Mouse (Mus musculus): ENCODE data around the gene Nr1h3.
A peak's percentile ranks its signal among the peaks of the same experiment; 100 is the strongest.
"Not testable (repeated sequence)": the region's sequence is repeated elsewhere in the genome, so short reads cannot be mapped to it uniquely, and the experiment has no call there.

Gene Nr1h3

GRCm38 (mm10) chr2:91202222-91202971 is at the start of gene Nr1h3, which contains the start of gene Acp2:
TSS of gene Nr1h3 (minus strand) at chr2:91202834.
TSS of gene Acp2 (plus strand) at chr2:91202885.
- peak; percentile 90 to 96 for DNase-seq (ENCODE audit: low spot score in 2 of 2)

DNA sequence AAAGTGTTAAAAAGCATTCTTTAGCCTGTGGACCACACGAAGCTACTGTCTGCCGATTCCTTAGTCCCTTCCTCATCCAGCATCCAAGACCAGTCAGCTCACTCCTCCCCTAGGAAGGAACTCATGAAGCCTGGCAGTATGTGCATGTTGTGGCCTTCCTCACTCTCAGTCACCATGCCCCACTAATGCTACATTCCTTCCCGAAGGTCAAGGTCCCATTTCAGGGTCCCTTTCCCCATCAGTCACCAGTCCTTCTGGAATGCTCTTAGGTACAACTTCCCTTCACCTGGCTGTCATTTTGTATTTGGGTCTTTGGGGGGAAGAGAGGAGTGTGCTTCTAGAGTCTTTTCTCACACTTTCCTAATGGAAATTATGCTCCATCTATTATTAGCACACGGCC is 49.4 kb upstream of the Nr1h3 start:
- DNase-seq (ENCODE audit: low spot score in 2 of 2): no peak

- no peak for DNase-seq (ENCODE audit: low spot score in 2 of 2)
These were observed 45.7 kb upstream of the Nr1h3 start for GRCm38 (mm10) chr2:91248366-91248765.

GRCm38 (mm10) chr2:91244557-91245228 is 42.1 kb upstream of the Nr1h3 start:
- DNase-seq (ENCODE audit: low spot score in 2 of 2): no peak

DNA sequence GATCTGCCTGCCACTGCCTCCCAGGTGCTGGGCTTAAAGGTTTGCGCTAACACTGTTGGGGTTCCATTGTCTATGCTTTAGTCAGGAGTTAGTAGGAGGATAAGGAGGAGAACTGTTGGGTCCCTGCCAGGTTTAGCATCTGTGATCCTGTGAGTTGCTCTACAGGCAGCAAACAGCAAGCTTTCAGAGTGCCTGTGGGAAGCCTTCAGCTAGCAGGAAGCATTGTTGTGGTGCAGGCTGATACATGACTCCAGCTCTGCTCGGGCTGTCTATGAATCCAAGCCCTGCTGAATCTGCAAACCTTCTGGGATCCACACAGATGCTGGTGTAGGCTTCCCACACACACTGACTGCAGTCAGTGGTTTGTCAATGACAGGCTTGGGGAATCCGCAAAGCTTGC is 40.8 kb upstream of the Nr1h3 start:
- DNase-seq (ENCODE audit: low spot score in 2 of 2): no peak

DNA sequence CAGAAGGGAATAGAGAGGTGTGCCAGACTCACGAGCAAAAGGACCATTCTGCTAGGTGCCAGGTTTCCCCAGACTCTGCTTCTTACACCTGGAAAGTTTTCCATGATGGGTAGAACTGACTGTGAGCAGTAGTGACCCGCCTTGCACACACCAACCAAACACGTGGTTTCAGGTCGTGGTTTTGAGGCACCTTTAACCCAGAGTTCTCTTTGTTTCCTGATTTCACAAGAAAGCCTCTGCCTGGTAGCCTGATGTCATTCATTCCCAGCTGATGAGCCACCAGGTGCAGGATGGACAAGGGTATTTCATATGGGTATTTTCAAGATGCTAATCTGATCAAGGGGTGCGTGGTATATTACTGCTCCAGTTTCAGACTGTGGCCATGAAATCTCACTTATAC is 39.9 kb upstream of the Nr1h3 start:
- no peak for DNase-seq (ENCODE audit: low spot score in 2 of 2)

GRCm38 (mm10) chr2:91237511-91238080 is 35.0 kb upstream of the Nr1h3 start:
- DNase-seq (ENCODE audit: low spot score in 2 of 2): not testable (repeated sequence)

DNA sequence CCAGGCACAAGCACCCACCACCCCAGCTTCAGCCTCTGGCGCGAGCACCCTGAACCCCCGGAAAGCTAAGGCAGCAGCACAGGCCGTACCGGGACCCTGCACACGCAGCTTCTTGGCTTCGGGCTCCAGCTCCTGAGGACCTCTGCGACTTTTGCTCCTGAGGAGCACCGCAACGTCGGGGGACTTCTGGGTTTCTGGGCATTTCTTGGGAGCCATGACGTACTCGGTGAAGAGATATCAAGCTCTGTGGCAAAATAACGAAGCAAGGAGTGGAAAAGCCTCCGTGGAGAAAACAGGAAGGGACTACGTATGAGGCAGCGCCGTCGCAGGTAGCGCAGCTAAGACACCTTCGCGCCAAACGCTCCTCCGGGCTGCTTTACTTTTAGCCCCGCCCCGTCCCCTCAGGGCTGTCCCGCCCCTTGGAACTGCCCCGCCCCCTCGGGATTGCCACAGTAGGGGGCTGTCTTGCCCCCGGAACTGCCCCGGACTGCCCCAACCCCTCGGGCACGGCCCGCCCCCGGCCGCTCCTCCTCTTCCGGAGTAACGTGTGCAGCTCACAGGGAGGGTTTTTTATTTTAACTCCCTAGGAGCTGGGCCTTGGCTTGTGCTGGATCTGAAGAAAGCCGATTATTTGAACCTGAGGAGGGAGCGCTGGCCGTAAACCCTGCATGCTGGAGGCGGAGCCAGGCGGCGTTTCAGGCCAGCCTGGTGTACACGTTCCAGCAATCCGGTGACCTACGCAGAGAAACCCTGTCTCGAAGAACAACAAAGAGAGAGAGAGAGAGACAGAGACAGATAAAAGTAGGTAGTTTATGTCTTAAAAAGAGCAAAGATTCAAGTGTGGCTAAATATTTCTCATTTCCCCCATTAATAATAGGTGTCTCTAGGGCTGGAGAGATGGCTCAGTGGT is 34.2 kb upstream of the Nr1h3 start, which contains the start of gene Ddb2:
Ddb2 (minus strand) TSS at position 382 of the 910 bp plus-strand sequence.
- peak; percentile 93 to 97 for DNase-seq (ENCODE audit: low spot score in 2 of 2)

DNA sequence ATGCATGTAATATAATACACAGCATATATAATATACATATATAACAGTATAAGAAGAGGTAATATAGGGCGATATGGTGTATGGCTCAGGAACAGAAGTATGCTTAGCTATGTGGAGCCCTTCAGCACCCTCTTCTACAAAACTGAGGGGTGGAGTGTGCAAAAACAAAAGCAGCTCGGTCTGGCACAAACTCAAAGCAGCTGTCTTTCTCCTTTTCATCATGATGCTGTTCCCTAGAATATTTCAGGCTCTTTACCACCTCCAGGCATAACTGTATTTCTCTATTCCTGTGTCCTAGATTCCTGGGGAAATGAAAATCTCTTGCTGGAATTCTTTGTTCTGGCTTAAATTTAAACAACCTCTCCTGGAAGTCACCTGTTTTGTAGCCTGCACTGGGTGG is 27.1 kb upstream of the Nr1h3 start:
- DNase-seq (ENCODE audit: low spot score in 2 of 2): no peak

DNA sequence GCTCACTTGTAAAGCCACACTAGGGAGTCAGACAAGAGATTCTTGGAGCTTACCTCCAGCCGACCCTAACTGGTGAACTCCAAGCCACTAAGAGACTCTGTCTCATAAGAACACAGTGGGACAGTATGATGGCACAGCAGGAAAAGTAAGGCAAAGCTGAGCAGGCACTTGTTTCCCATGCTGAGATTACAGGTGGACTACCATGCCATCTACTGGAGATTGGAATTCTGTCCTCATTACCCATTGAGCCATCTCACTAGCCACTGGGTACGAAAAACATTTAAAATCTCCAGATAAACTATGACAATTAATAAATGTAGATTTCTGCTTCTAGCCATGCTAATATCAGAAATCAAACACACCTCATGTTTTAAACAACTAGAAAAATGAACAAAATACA is 21.0 kb upstream of the Nr1h3 start:
- no peak for DNase-seq (ENCODE audit: low spot score in 2 of 2)

- DNase-seq (ENCODE audit: low spot score in 2 of 2): no peak
These were observed 17.9 kb upstream of the Nr1h3 start for GRCm38 (mm10) chr2:91220501-91220900.

- no peak for DNase-seq (ENCODE audit: low spot score in 2 of 2)
These were observed 14.4 kb upstream of the Nr1h3 start for GRCm38 (mm10) chr2:91217032-91217431.

DNA sequence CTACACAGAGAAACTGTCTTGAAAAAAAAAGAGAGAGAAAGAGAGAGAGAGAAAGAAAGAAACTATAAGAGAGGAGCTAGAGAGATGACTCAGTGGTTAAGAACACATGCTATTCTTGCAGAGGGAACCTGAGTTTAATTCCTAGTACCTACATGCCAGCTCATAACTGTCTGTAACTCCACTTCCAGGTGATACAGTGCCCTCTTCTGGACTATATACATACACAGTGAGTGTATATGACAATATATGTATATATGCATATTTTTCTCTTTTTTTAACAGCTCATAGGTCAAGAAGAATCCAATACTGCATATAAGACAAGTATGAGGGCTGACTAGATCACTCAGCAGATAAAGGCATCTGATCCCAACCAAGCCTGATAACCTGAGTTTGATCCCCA is 10.7 kb upstream of the Nr1h3 start:
- DNase-seq (ENCODE audit: low spot score in 2 of 2): no peak

DNA sequence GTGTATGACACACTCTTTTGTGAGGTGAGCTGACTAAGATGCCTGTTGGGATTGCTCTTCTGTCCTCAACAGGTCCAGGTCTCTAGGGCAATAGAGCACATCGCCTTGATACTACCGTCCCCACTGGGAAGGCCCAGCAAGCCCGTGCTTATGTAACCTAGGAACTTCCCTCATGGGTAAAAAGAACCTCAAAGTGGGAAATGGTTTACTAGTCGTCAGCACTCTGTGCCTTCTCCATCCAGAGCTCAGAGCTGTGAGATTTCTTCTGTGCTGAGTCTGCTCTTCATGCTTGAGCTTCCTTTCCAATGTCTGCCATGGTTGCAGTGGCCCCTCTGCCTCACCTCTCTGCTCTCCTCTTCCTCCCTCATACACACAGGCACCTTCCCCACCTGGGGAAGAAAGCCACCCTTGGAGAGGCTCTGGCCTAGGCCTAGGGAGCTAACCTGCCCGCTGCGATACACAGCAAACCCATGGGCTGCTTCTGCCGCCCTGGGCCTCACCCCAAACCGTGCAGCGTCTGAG is 3.7 kb upstream of the Nr1h3 start:
- no peak for DNase-seq (ENCODE audit: low spot score in 2 of 2)

DNA sequence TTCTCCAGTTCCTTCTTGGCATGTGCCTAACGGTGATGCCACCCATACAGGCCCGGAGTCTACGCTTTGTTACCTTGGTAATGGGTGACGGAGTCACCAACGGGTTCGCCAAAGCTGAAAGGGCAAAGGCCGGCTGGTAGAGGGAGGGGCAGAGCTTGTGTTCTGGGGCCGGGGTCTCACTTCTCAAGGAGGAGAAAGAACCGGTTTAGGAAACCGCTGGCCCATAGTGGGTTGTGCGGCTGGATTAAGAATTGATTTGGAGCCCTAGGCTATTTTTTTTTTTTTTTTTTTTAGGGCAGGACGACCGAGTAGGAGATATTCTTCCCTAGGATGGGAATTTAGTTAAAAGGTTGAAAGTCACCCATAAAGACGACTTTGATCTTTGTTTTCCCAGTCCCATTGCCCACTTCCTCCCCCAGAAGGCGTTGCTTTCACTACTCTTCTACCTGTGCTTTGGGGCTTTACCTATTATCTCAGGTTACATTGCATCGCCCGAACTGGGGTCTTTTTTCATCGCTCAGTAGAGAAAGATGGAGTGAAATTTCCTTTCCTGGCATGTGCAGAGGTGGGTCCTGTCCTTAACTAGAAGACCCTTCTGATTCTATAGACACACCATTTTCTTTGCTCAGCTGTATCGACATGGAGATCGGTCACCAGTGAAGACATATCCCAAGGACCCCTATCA is 480 bp upstream of the Nr1h3 start:
- no peak for DNase-seq (ENCODE audit: low spot score in 2 of 2)

GRCm38 (mm10) chr2:91198888-91199287 is 3.7 kb downstream of the Nr1h3 start:
- DNase-seq (ENCODE audit: low spot score in 2 of 2): no peak

GRCm38 (mm10) chr2:91196577-91197001 is 6.0 kb downstream of the Nr1h3 start:
- DNase-seq (ENCODE audit: low spot score in 2 of 2): no peak

- DNase-seq (ENCODE audit: low spot score in 2 of 2): peak; percentile 42 to 80
These were observed 7.9 kb downstream of the Nr1h3 start for GRCm38 (mm10) chr2:91194624-91195332.

DNA sequence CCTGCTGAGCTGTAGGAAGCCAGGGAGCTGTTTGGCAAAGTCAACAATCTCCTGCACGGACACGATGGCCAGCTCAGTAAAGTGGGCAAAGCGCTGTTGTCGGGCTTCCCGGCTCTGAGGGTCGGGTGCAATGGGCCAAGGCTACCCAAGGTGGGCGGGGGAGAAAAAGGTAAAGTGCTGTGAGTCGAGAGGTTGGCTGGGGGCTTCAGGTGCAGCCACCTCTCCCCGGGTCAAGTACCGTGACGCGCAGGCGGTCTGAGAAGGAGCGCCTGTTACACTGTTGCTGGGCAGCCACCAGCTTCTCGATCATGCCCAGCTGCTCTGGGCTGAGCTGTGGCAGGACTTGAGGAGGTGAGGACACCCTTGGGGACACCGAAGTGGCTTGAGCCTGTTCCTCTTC is 12.1 kb downstream of the Nr1h3 start:
- DNase-seq (ENCODE audit: low spot score in 2 of 2): no peak

DNA sequence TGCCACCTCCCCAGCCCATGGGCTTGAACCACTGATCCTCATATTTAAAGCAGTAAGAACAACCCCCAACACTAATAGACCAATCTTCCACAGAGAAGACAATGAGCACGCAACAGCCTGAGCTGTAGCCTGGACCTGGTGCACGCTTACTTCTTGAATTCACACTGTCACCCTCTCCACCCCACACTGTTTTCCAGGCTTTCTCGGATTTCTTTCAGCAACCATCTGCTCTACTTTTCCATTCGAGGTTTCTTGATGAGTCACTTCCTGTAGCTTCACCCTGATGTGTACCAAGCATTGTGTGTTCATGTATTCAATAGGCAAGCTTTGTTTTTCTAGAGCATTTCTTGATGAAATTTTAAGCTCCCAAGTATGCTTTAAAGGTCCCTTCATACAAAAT is 15.2 kb downstream of the Nr1h3 start:
- DNase-seq (ENCODE audit: low spot score in 2 of 2): no peak
